Mouse (Mus musculus) CH12F3 (cell line): Measurements from ENCODE around the gene Acsm1.
"Not testable (repeated sequence)": the region's sequence is repeated elsewhere in the genome, so short reads cannot be mapped to it uniquely, and the experiment has no call there.

Experiments
- in situ Hi-C: fragments of 300-500 bp; cut with MboI; formaldehyde crosslinking; loops from 2 replicates; pipeline ENCODE4 v1.14.3; 2020; ENCODE audit warnings: low sequenced_read_pairs

Gene Acsm1

GRCm38 (mm10) chr7:119606664-119607076 is at the start of gene Acsm1:
Acsm1 (plus strand) TSS chr7:119607026.
- in situ Hi-C loops, result no loop called here

- in situ Hi-C loops, result no loop called here
These were observed 46.9 kb upstream of the Acsm1 start for GRCm38 (mm10) chr7:119559789-119560451.

GRCm38 (mm10) chr7:119560452-119560835 is 46.4 kb upstream of the Acsm1 start:
- in situ Hi-C loops, result no loop called here

- in situ Hi-C loops, result no loop called here
These were observed 45.4 kb upstream of the Acsm1 start for GRCm38 (mm10) chr7:119561441-119561840.

- in situ Hi-C loops, result not testable (repeated sequence)
These were observed 44.4 kb upstream of the Acsm1 start for GRCm38 (mm10) chr7:119562476-119562875.

GRCm38 (mm10) chr7:119594530-119595107 is 12.2 kb upstream of the Acsm1 start:
- in situ Hi-C loops, result no loop called here

- in situ Hi-C loops, result no loop called here
These were observed 11.5 kb upstream of the Acsm1 start for GRCm38 (mm10) chr7:119595306-119595705.

- in situ Hi-C loops, result no loop called here
These were observed 10.3 kb upstream of the Acsm1 start for GRCm38 (mm10) chr7:119596536-119596935.

- in situ Hi-C loops, result no loop called here
These were observed 5.5 kb upstream of the Acsm1 start for GRCm38 (mm10) chr7:119601195-119601953.

- in situ Hi-C loops, result no loop called here
These were observed 4.9 kb upstream of the Acsm1 start for GRCm38 (mm10) chr7:119601954-119602317.

GRCm38 (mm10) chr7:119604903-119605483 is 1.8 kb upstream of the Acsm1 start:
- in situ Hi-C loops, result no loop called here

GRCm38 (mm10) chr7:119605926-119606663 is 731 bp upstream of the Acsm1 start:
- in situ Hi-C loops, result no loop called here

GRCm38 (mm10) chr7:119607796-119608515 is 1.1 kb downstream of the Acsm1 start:
- in situ Hi-C loops, result no loop called here

GRCm38 (mm10) chr7:119616531-119616930 is 9.7 kb downstream of the Acsm1 start:
- in situ Hi-C loops, result no loop called here

- in situ Hi-C loops, result no loop called here
These were observed 10.8 kb downstream of the Acsm1 start for GRCm38 (mm10) chr7:119617593-119617992.

GRCm38 (mm10) chr7:119618209-119618935 is 11.5 kb downstream of the Acsm1 start:
- in situ Hi-C loops, result no loop called here

- in situ Hi-C loops, result no loop called here
These were observed 13.3 kb downstream of the Acsm1 start for GRCm38 (mm10) chr7:119620157-119620556.

- in situ Hi-C loops, result no loop called here
These were observed 31.9 kb downstream of the Acsm1 start for GRCm38 (mm10) chr7:119638773-119639172.

GRCm38 (mm10) chr7:119642307-119642706 is 35.5 kb downstream of the Acsm1 start:
- in situ Hi-C loops, result no loop called here

- in situ Hi-C loops, result no loop called here
These were observed 61.1 kb downstream of the Acsm1 start for GRCm38 (mm10) chr7:119667893-119668292.
